Mouse (Mus musculus) heart, postnatal 10 days (tissue): Measurements from ENCODE around the gene Polr2a. TPM values are rescaled to one million over a fixed set of nuclear protein-coding genes. Genes with fewer than 3 reads are reported as not detected.

Source experiments
- DNase-seq, 2 experiments: peaks; one replicate each; pipeline ENCODE4 v3.0.0; 2021
- intact Hi-C: fragments of 180-260 bp; cut with DNase I; formaldehyde crosslinking; loops from one replicate; pipeline ENCODE4 v1.15.1; 2025
- total RNA-seq, 2 experiments: library from RNA; stranded (reverse); gene quantifications; 2 replicates each; pipeline ENCODE4 v1.2.3; 2021

The Polr2a gene
- total RNA-seq, 2 experiments from 2014 or later = 44.5 to 47.5 TPM

DNA sequence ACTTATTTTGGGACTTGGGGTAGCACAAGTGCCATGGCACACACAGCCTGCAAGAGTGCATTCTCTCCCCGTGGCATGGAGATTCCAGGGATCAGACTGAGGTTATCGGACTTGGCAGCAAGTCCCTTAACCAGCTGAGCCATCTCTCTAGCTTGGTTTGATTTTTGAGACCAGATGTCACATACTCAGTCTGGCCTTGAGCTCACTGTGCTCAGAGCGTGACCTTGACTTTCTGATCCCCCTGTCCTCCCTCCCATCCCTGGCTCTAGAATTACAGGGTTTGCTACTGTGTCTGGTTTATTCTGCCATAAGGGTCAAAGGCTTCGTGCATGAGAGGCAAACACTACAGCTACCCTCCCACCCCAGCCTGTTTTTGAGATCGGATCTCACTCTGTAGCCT lies 31.0 kb upstream of the Polr2a start:
- intact Hi-C loops = no loop called here
- DNase-seq = no peak

DNA sequence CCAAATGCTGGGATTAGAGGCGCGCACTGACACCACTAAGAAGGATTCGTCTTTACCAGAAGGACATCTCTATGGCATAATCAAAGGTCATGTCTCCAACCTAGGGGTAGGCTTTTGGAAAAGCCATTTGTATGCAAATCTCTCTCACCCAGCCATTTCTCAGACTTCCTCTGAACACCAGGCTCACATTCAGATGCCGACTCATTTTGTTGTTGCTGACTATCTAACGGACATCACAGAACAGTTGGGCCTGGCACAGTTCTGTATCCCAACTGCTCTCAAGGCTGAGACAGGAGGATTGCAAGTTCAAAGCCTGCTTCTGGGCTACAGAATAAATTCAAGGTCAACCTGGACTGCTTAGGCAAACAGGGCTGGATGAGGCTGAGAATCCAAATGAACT lies 28.9 kb upstream of the Polr2a start:
- intact Hi-C loops = no loop called here
- DNase-seq = no peak

DNA sequence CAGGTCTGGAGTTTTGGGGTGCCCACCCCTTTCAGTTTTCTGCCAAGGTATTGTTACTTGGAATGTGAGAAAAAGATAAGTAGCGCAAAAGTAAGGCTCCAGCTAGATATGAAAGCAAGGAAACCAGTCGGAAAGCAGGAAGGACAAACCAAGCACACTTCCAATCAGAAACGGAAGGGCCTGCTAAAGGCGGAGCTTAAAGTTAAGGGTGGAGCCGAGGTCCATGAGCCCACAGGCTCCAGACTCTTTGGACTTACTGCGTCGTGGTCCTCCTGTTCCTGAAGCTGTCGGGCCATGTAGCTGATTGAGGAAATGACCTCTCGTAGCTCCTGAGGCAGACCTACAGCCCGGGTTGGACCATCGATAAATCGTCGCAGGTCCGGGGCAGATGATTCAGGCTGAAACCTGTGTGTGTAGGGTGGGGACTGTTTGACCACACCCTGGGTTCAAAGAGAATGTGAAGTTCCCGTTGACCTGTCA lies 26.4 kb upstream of the Polr2a start:
- intact Hi-C loops = no loop called here
- peak; percentile 63 to 68 for DNase-seq

DNA sequence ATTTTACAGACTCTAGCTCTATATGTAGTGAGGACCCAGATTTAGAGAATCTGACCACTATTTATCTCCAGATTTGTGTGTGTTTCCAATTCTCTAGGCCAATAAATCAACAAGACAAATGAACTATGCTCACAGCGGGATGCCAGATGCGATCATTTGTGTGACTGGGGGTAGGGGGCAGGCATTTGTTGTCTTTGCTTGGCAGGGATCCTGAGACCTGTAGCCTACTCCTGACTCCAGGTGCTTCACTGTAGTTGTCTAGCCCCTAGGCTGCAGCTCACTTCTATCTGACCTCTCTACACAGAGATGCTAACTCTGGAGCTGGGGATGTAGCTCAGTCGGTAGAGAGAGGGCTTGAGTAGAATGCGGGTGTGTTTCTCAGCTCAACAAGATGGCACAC lies 23.4 kb upstream of the Polr2a start:
- intact Hi-C loops = no loop called here
- no peak for DNase-seq

DNA sequence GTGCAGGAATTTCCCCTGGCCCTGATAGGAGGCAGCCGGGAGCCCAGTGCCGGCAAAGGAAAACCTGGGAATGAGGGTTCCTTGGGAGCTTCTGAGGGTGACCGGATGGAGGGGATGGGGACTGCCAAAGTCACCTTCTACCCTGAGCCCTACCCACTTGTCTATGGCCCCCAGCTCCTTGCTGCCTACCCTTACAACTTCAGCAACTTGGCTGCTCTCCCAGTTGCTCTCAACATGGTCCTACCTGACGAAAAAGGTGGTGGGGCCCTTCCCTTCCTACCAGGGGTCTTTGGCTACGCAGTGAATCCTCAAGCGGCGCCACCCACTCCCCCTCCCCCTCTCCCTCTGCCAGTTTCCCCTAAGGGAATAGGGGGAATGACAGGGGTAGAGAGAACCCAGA lies 20.5 kb upstream of the Polr2a start:
- intact Hi-C loops = no loop called here
- no peak for DNase-seq

DNA sequence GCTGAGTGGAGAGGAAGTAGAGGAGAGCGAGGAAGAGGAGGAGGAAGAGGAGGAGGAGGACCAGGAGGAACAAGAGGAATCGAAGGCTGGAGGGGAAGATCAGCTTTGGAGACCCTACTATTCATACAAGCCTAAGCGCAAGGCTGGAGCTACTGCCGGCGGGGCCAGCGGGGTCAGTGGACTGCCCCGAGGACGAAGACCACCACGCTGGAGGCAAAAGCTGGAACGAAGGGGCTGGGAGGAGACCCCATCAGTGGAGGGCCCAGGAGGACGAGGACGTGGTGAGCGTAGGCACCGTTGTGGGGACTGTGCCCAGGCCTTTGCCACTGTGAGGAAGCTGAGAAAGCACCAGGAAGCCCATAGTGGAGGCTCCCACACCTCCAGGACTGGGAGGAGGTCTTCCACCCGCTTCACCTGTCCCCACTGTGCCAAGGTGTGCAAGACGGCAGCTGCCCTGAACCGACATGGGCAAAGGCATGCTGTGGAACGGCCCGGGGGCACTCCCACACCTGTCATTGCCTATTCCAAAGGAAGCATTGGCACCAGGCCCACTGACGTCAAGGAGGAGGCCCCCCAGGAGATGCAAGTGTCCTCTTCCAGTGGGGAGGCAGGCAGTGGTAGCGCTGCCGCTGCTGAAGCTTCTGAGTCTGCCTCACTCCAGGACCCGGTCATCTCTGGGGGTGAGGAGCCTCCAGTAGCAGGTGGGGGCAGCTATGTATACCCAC lies 20.0 kb upstream of the Polr2a start:
- peak in 1 of 2 experiments; percentile 26 for DNase-seq
- intact Hi-C loops = no loop called here

DNA sequence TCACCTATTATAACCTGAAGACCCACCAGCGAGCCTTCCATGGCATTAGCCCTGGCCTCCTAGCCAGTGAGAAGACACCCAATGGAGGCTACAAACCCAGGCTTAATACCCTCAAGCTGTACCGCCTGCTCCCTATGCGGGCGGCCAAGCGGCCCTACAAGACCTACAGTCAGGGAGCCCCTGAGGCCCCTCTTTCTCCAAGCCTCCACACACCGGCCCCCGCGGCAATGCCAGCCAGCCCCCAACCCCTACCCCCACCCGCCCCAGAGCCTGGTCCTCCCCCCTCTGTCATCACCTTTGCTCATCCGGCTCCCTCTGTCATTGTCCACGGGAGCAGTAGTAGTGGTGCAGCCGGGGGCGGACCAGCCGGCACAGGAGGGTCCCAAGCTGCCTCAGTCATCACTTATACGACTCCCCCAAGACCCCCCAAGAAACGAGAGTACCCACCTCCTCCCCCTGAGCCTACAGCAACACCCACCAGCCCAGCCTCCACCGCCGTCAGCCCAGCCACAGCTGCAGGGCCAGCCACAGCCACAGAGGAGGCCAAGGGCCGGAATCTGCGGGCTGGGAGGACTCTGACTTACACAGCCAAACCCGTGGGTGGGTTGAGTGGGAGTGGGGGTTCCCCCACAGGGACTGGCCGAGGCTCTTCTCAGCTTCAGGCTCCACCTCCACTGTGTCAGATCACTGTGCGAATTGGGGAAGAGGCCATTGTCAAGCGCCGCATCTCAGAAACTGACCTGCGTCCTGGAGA lies 19.2 kb upstream of the Polr2a start:
- intact Hi-C loops = no loop called here
- no peak for DNase-seq

DNA sequence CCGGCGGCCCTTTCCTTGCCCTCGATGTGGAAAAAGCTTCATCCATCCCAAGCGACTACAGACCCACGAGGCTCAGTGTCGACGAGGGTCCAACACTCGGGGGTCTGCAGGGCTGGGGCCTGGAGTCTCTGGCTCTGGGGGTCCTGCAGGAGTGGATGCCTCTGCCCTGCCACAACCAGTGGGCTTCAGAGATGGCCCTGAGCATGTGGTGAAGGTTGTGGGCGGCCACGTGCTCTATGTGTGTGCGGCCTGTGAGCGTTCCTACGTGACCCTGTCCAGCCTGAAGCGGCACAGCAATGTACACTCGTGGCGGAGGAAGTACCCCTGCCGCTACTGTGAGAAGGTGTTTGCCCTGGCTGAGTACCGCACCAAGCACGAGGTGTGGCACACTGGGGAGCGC lies 18.1 kb upstream of the Polr2a start:
- intact Hi-C loops = no loop called here
- DNase-seq = no peak

DNA sequence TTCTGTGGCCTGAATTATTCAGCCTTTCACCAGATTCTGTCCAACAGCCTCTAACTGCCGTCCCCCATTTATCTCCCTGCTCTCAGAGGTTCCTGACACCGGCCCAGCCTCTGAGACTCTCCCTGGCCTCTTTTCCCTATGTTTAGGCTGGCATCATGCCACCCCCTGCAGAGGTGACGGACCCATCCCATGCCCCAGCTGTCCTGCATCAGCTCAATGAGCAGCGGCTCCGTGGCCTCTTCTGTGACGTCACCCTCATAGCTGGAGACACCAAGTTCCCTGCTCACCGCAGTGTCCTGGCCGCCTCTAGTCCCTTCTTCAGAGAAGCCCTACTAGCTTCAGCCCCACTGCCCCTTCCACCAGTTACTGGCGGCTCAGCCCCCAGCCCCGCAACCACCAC lies 17.3 kb upstream of the Polr2a start:
- DNase-seq = no peak
- intact Hi-C loops = no loop called here

DNA sequence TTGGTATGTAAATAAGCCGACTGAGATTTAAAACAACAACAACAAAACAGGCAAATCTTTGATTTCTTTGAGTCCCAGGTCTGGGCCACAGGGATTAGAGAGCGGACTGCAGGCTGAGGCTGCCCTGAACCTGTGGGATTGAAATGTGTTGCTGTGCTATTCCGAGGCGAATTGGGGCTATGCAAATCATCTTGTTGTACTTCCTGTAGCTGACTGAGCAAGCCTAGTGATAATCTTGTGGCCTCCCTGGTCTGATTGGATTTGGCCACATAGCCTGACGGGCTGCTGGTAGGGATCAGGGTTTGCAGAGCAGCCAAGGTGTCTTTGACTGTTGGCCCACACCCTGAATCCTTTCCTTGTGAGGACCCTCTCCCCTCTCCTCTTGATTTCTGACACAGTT lies 16.5 kb upstream of the Polr2a start:
- intact Hi-C loops = no loop called here
- DNase-seq = no peak

DNA sequence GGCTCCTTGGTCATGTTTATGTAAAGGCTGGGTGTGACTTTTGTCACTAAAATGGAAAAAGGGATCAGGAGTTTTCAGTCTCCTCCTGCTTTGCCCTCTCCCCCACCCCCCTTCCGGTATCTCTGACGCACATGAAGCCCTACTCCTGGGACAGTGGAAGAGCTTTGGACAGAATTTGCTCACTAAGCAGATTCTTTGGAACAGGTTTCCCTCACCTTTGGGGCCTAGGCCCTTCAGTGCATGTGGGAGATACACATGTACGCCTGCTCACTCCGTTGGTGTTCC lies 9.1 kb upstream of the Polr2a start:
- DNase-seq = peak; percentile 29 to 36
- intact Hi-C loops = no loop called here

DNA sequence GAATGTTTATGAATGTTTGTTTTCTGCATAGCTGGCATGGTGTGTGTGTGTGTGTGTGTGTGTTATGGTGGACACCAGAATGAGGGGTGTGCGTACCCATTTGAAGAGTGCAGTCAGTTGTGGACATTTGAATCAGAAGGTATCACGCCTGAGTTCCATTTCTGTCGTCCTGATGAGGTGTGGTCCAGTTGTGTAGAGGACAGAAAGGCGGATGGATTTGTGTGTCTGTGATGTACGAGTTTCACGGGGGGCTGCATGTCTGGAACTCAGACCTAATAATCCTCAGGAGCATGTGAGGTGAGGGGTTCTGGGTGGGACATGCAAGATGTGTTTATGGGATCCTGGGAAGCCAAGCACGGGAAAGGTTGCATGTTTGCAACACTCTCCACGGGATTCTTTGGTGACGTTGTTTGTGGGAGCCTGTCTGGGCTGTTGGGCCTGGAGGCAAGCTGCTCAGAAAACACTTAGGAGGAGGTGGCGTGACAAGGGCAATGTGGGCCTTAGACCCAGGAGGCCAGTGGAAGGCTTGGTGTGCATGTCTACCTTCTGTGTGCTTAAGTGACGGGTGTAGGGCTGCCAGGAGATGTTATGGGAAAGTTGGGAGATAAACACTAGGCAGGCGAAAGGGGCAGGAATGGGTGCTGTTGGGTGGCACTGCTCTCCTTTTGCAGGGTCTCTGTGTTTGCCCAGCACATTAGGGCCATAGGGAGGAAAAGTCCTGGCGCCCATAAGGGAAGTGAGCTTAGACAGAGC lies 8.6 kb upstream of the Polr2a start:
- DNase-seq = peak; percentile 21 to 44
- intact Hi-C loops = no loop called here

DNA sequence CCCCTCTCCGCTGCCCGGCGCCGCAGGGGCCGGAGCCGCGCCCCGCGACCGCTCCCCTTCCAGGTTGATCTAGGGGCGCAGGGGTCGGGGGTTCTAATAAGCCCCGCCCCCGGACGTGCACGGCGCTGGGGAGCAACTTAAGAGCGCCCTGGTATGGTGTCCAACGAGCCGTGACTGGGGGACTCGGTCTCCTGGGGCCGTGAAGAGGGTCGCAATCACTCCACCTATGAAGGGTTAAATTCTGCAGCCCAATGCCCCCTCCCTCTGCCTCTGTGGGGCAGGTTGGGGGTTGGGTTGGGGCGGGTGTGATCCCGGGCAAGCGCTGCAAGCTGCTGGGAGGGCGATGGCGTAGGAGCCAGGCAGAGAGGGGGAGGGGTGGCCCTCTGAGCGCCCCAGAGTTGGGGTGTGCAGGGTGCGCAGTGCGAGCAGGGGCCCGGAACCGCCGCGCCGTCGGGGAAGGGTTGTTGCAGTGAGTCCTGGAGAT lies 7.7 kb upstream of the Polr2a start:
- peak; percentile 80 to 82 for DNase-seq
- intact Hi-C loops = no loop called here

DNA sequence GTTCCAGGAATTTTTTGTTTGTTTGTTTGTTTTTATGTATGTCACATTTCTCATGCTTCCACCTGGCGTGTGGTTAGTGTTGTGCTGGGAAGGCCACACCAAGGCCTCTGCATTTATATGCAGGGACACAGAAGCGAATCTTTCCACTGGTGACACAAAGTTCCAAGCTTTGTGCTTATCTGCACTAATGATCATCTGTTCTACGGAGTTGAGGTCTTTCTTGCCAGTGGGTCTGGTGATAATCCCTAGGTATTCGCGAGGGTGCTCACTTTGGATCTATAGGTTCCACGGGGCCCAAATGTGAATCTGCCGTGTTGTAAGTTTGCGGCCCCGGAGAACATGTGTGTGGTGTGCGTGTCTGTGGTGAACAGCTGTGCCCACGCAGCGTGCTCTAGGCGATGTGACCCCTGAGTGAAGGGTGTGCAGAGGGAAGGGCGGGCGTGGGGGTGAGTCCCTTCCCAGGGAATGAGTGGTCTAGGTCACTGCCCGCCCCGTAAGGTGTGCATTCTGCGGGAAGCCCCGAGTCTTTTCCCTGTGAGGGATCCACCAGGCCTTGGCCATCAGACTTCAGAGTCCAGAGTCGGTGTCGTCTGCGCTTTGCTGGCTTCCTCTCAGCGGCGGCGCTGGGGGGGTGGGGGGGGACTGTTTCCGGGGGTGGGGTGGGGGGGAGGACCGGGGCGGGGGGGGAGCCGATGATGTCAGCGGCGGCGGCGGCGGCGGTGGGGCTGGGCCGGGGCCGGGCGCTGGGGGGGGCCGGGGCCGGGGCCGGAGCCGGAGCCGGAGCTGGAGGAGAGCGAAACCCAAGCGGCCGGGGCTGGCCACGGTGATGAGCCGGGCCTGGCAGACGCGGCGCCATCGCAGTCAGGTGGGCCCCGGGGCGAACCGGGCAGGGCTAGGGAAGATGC lies 7.0 kb upstream of the Polr2a start, which contains the start of gene Zbtb4:
Gene Zbtb4 (plus strand): TSS at position 692 of the 905 bp plus-strand sequence.
- intact Hi-C loops = loop anchor here (2.0 kb wide), 1 partner anchor 37 kb away; no protein-coding TSS in a partner anchor
- peak; percentile 56 to 66 for DNase-seq

DNA sequence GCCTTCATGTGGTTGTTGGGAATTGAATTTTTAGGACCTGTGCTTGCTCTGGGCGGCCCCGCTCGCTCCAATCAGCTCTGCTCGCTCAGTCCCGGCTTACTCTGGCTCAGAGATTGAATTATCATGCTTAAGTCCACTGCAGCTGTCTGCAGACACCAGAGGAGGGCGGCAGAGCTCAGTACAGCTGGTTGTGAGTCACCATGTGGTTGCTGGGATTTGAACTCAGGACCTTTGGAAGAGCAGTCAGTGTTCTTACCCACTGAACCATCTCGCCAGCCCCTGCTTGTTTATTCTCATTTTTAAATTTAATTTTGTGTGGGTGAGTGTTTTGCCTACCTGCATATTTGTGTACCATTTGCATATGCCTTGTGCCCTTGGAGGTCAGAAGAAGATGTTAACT lies 5.1 kb upstream of the Polr2a start:
- DNase-seq = no peak
- intact Hi-C loops = no loop called here

DNA sequence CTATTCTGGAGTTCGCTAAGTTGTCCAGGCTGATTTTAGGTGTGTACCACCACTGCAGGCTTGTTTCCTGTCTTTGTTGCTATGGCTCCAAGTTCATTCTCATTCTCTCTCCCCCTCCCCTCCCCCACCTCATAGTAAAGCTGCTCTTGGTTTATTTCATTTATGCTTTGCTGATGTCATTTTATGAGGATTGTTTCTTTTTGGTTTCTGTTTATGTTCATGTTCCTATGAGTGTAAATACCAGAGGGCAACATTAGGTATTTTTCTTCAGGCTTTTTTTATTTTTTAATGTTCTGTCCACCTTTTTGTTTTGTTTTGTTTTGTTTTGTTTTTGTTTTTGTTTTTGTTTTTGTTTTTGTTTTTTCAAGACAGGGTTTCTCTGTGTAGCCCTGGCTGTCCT lies 3.4 kb upstream of the Polr2a start, which contains the start of gene Slc35g3:
Gene Slc35g3 (minus strand): TSS at position 101 of the 400 bp plus-strand sequence.
- no peak for DNase-seq
- intact Hi-C loops = no loop called here

DNA sequence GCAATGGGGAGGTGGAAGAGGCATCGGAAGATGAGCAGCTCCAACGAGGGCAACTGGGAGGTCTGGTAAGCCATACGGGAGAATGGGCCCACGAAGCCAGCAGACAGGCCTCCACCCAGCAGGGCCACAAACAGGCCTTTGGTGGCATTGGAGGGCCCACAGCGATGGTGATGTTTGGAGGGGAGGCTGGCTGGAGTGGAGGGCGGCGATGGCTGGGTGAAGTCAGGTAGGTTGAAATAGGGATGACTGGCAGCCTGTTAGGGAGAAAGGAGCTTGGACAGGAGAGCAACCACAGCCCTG lies 2.4 kb upstream of the Polr2a start:
- intact Hi-C loops = no loop called here
- no peak for DNase-seq

DNA sequence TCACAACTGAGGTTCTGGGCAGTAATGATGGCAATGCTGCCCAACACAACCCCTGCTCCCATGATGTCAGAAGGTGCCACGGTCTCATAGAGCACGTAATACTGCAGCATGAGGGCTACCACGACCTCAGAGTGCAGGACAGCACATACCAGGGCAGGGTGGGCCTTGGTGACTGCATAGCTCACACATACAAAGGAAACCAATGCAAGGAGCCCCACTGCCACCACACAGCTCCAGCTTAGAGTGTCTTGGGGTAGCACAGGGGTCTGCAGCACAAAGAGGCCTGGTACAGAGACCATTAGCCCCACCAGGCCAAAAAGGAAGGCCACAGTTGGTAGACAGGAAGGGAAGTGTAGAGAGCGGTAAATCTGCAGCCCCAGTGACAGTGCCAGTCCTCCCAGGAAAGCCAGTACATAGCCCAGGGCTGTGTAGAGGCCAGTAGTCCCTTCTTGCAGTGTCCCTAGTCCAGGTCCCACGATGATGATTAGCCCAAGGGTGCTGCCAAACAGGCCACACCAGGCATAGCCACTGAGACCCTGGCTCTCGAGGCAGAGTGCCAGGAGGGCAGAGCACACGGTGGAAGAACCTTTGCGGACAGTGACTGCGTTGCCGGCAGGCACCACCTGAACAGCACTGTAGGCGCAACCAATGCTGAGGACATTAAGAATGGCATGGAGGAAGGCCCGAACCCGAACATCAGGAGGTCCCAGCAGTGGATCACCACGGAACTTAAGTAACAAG lies 1.9 kb upstream of the Polr2a start:
- intact Hi-C loops = no loop called here

DNA sequence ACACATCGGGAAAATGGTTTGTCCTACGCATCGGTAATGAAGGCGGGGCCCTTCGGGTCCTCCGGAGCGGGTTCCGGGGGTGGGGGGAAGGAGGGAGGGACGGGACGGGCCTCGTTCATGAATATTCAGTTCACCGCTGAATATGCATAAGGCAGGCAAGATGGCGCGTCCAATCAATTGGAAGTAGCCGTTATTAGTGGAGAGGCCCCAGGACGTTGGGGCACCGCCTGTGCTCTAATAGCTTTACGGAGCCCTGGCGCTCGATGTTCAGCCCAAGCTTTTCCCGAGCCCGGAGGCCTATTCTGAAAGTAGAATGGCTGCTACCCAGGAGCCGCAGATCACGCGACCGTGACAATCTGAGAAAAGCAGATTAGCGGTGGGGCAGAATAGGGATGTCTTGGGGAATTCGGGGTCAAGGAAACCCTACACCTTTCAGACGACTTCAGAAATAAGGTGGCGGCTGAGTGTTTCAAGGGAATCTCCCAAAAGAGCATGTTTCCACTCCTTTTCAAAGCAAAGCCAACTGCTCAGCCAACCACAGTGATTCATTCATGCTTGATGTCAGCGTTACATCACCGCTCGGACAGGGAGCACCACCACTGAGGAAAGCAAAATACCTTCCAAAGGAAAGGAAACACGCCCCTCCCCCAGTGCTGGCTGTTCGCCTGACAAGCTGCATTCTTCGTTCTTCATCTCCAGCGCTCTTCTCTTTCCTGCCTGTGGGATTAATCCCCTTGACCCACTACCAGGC lies 709 bp upstream of the Polr2a start:
- intact Hi-C loops = loop anchor here (2.0 to 5.0 kb wide), 2 partner anchors 118 to 233 kb away; partner anchors contain the start of gene Gabarap

More for the DNA sequence above, 1.9 kb upstream of the Polr2a start:
- no peak for DNase-seq

More for the DNA sequence above, 709 bp upstream of the Polr2a start:
- peak; percentile 85 to 91 for DNase-seq
